Mouse (Mus musculus): ENCODE measurements at regions not wholly inside any gene's neighbourhood (a gene's known extent, or its start where the extent isn't known, plus 50 kb on each side); places are given as distances from the start of the nearest gene placed in this dataset.

- DNase-seq (ENCODE audit: low spot score), result no peak
- Histone ChIP-seq H3K9ac (no peak overlapping the region), H3K36me3 (replicated peaks; ENCODE audit: control insufficient read depth, insufficient read depth) (no peaks in the 10 kb centered on the region), H3K4me3 (replicated peaks; ENCODE audit: low read length) (no peak overlapping the region), H3K9me3 (ENCODE audit: control insufficient read depth, low read length) (no peaks in the 10 kb centered on the region), H3K27me3 (ENCODE audit: control insufficient read depth, insufficient read depth, low read length) (no peaks in the 10 kb centered on the region), H3K4me2 (replicated peaks) (no peak overlapping the region), H3K27ac (no peak overlapping the region), H3K4me1 (replicated peaks; ENCODE audit: control insufficient read depth, insufficient read depth, low read length) (no peaks in the 10 kb centered on the region)
- whole genome bisulfite sequencing, result 81% methylated on average over 5 of the region's 5 CpGs
- ATAC-seq (ENCODE audit: low FRiP score), result no peak
Measured at GRCm38 (mm10) chr19:25729103-25729502, 56.9 kb downstream of the Dmrt2 start.

- no peak overlapping the region for H3K27ac ChIP-seq
- 82% methylated on average over 1 of the region's 1 CpGs for WGBS
- no peaks in the 10 kb centered on the region for H3K4me1 ChIP-seq (replicated peaks; ENCODE audit: control insufficient read depth, insufficient read depth, low read length)
- no peak overlapping the region for H3K4me2 ChIP-seq (replicated peaks)
- DNase-seq (ENCODE audit: low spot score) (no peak), ATAC-seq (ENCODE audit: low FRiP score) (no peak)
- H3K27me3 ChIP-seq (ENCODE audit: control insufficient read depth, insufficient read depth, low read length), result no peaks in the 10 kb centered on the region
- no peak overlapping the region for H3K4me3 ChIP-seq (replicated peaks; ENCODE audit: low read length)
- H3K9ac ChIP-seq, result no peak overlapping the region
- no peaks in the 10 kb centered on the region for H3K9me3 ChIP-seq (ENCODE audit: control insufficient read depth, low read length)
- no peaks in the 10 kb centered on the region for H3K36me3 ChIP-seq (replicated peaks; ENCODE audit: control insufficient read depth, insufficient read depth)
Measured at GRCm38 (mm10) chr19:25729633-25730032, 57.4 kb downstream of the Dmrt2 start.

GRCm38 (mm10) chr19:25778455-25778854, 106.2 kb downstream of the Dmrt2 start:
- H3K27ac ChIP-seq, result no peak overlapping the region
- DNase-seq (ENCODE audit: low spot score) (no peak), ATAC-seq (ENCODE audit: low FRiP score) (no peak)
- H3K36me3 ChIP-seq (replicated peaks; ENCODE audit: control insufficient read depth, insufficient read depth), result no peaks in the 10 kb centered on the region
- no peak overlapping the region for H3K4me3 ChIP-seq (replicated peaks; ENCODE audit: low read length)
- no peak overlapping the region for H3K9ac ChIP-seq
- no peaks in the 10 kb centered on the region for H3K27me3 ChIP-seq (ENCODE audit: control insufficient read depth, insufficient read depth, low read length)
- 92% methylated on average over 4 of the region's 4 CpGs for WGBS
- H3K9me3 ChIP-seq (ENCODE audit: control insufficient read depth, low read length), result no peaks in the 10 kb centered on the region
- H3K4me2 ChIP-seq (replicated peaks), result no peak overlapping the region
- H3K4me1 ChIP-seq (replicated peaks; ENCODE audit: control insufficient read depth, insufficient read depth, low read length), result no peaks in the 10 kb centered on the region

GRCm38 (mm10) chr19:25779356-25779755, 107.1 kb downstream of the Dmrt2 start:
- ATAC-seq (ENCODE audit: low FRiP score) (no peak), DNase-seq (ENCODE audit: low spot score) (no peak)
- Histone ChIP-seq H3K9me3 (ENCODE audit: control insufficient read depth, low read length) (no peaks in the 10 kb centered on the region), H3K27ac (no peak overlapping the region), H3K4me2 (replicated peaks) (no peak overlapping the region), H3K4me1 (replicated peaks; ENCODE audit: control insufficient read depth, insufficient read depth, low read length) (no peaks in the 10 kb centered on the region), H3K9ac (no peak overlapping the region), H3K27me3 (ENCODE audit: control insufficient read depth, insufficient read depth, low read length) (no peaks in the 10 kb centered on the region), H3K36me3 (replicated peaks; ENCODE audit: control insufficient read depth, insufficient read depth) (no peaks in the 10 kb centered on the region), H3K4me3 (replicated peaks; ENCODE audit: low read length) (no peak overlapping the region)
- 66% methylated on average over 7 of the region's 7 CpGs for WGBS

GRCm38 (mm10) chr19:25781314-25781713, 109.1 kb downstream of the Dmrt2 start:
- H3K4me2 ChIP-seq (replicated peaks), result no peak overlapping the region
- 91% methylated on average over 7 of the region's 7 CpGs for WGBS
- ATAC-seq (ENCODE audit: low FRiP score), result no peak

GRCm38 (mm10) chr19:25802692-25803091, 130.5 kb downstream of the Dmrt2 start:
- Histone ChIP-seq H3K27ac (no peak overlapping the region), H3K4me1 (replicated peaks; ENCODE audit: control insufficient read depth, insufficient read depth, low read length) (no peaks in the 10 kb centered on the region), H3K9ac (no peak overlapping the region), H3K4me3 (replicated peaks; ENCODE audit: low read length) (no peak overlapping the region), H3K36me3 (replicated peaks; ENCODE audit: control insufficient read depth, insufficient read depth) (no peaks in the 10 kb centered on the region), H3K9me3 (ENCODE audit: control insufficient read depth, low read length) (no peaks in the 10 kb centered on the region), H3K4me2 (replicated peaks) (no peak overlapping the region), H3K27me3 (ENCODE audit: control insufficient read depth, insufficient read depth, low read length) (no peaks in the 10 kb centered on the region)
- 90% methylated on average over 7 of the region's 7 CpGs for WGBS
- DNase-seq (ENCODE audit: low spot score) (no peak), ATAC-seq (ENCODE audit: low FRiP score) (no peak)

More at GRCm38 (mm10) chr19:25781314-25781713, 109.1 kb downstream of the Dmrt2 start:
- H3K36me3 ChIP-seq (replicated peaks; ENCODE audit: control insufficient read depth, insufficient read depth), result no peaks in the 10 kb centered on the region
- no peaks in the 10 kb centered on the region for H3K9me3 ChIP-seq (ENCODE audit: control insufficient read depth, low read length)
- DNase-seq (ENCODE audit: low spot score), result no peak
- H3K27ac ChIP-seq, result no peak overlapping the region
- no peaks in the 10 kb centered on the region for H3K27me3 ChIP-seq (ENCODE audit: control insufficient read depth, insufficient read depth, low read length)
- H3K4me3 ChIP-seq (replicated peaks; ENCODE audit: low read length), result no peak overlapping the region
- no peak overlapping the region for H3K9ac ChIP-seq
- H3K4me1 ChIP-seq (replicated peaks; ENCODE audit: control insufficient read depth, insufficient read depth, low read length), result no peaks in the 10 kb centered on the region

GRCm38 (mm10) chr19:25805351-25805750, 133.1 kb downstream of the Dmrt2 start:
- Histone ChIP-seq H3K9ac (no peak overlapping the region), H3K4me1 (replicated peaks; ENCODE audit: control insufficient read depth, insufficient read depth, low read length) (no peaks in the 10 kb centered on the region), H3K4me2 (replicated peaks) (no peak overlapping the region), H3K36me3 (replicated peaks; ENCODE audit: control insufficient read depth, insufficient read depth) (no peaks in the 10 kb centered on the region), H3K27ac (no peak overlapping the region), H3K9me3 (ENCODE audit: control insufficient read depth, low read length) (no peaks in the 10 kb centered on the region), H3K4me3 (replicated peaks; ENCODE audit: low read length) (no peak overlapping the region), H3K27me3 (ENCODE audit: control insufficient read depth, insufficient read depth, low read length) (no peaks in the 10 kb centered on the region)
- DNase-seq (ENCODE audit: low spot score) (no peak), ATAC-seq (ENCODE audit: low FRiP score) (no peak)
- 67% methylated on average over 10 of the region's 11 CpGs for WGBS

- no peaks in the 10 kb centered on the region for H3K27me3 ChIP-seq (ENCODE audit: control insufficient read depth, insufficient read depth, low read length)
- no peaks in the 10 kb centered on the region for H3K36me3 ChIP-seq (replicated peaks; ENCODE audit: control insufficient read depth, insufficient read depth)
- H3K27ac ChIP-seq, result no peak overlapping the region
- 93% methylated on average over 7 of the region's 7 CpGs for WGBS
- H3K9ac ChIP-seq, result no peak overlapping the region
- no peak for ATAC-seq (ENCODE audit: low FRiP score)
- DNase-seq (ENCODE audit: low spot score), result no peak
- no peaks in the 10 kb centered on the region for H3K4me1 ChIP-seq (replicated peaks; ENCODE audit: control insufficient read depth, insufficient read depth, low read length)
- no peak overlapping the region for H3K4me3 ChIP-seq (replicated peaks; ENCODE audit: low read length)
- no peak overlapping the region for H3K4me2 ChIP-seq (replicated peaks)
- no peaks in the 10 kb centered on the region for H3K9me3 ChIP-seq (ENCODE audit: control insufficient read depth, low read length)
Measured at GRCm38 (mm10) chr19:25813651-25814050, 141.4 kb downstream of the Dmrt2 start.

- Histone ChIP-seq H3K9ac (no peak overlapping the region), H3K4me2 (replicated peaks) (no peak overlapping the region), H3K27me3 (ENCODE audit: control insufficient read depth, insufficient read depth, low read length) (no peaks in the 10 kb centered on the region), H3K4me1 (replicated peaks; ENCODE audit: control insufficient read depth, insufficient read depth, low read length) (no peaks in the 10 kb centered on the region), H3K27ac (no peak overlapping the region), H3K9me3 (ENCODE audit: control insufficient read depth, low read length) (no peaks in the 10 kb centered on the region), H3K4me3 (replicated peaks; ENCODE audit: low read length) (no peak overlapping the region), H3K36me3 (replicated peaks; ENCODE audit: control insufficient read depth, insufficient read depth) (no peaks in the 10 kb centered on the region)
- peak; percentile 21 for DNase-seq (ENCODE audit: low spot score)
- 75% methylated on average over 4 of the region's 4 CpGs for WGBS
- ATAC-seq (ENCODE audit: low FRiP score), result no peak
Measured at GRCm38 (mm10) chr19:25845158-25845557, 172.9 kb downstream of the Dmrt2 start.

GRCm38 (mm10) chr19:25856344-25856743, 184.1 kb downstream of the Dmrt2 start:
- DNase-seq (ENCODE audit: low spot score) (no peak), ATAC-seq (ENCODE audit: low FRiP score) (no peak)
- Histone ChIP-seq H3K9ac (no peak overlapping the region), H3K27me3 (ENCODE audit: control insufficient read depth, insufficient read depth, low read length) (no peaks in the 10 kb centered on the region), H3K4me2 (replicated peaks) (no peak overlapping the region), H3K27ac (no peak overlapping the region), H3K9me3 (ENCODE audit: control insufficient read depth, low read length) (no peaks in the 10 kb centered on the region), H3K4me1 (replicated peaks; ENCODE audit: control insufficient read depth, insufficient read depth, low read length) (no peaks in the 10 kb centered on the region), H3K4me3 (replicated peaks; ENCODE audit: low read length) (no peak overlapping the region), H3K36me3 (replicated peaks; ENCODE audit: control insufficient read depth, insufficient read depth) (no peaks in the 10 kb centered on the region)
- 87% methylated on average over 4 of the region's 4 CpGs for WGBS

Data from hindbrain, embryonic 14.5 days (tissue).